Comparison of ENCODE assay signal across 8 mouse cellular contexts in genomic region chr8:13529891-13530316, GRCm38 (mm10). TPM values are rescaled to one million over a fixed set of nuclear protein-coding genes. Genes with fewer than 3 reads are reported as not detected.
A peak's percentile ranks its signal among the peaks of the same experiment; 100 is the strongest.
DNase-seq lines count a peak whose midpoint lies in the region; ATAC-seq and TF ChIP-seq lines count a peak whose summit lies in the region.
"Had no signal": no experiment of that assay in that cellular context is flagged by ENCODE, and none has a peak within 500 bp of the region (broad histone marks: within the 10 kb centered on the region; RNA-seq: fewer than 3 reads in every experiment).

No protein-coding gene starts in this region.

- peak; percentile 82 for ATAC-seq in cerebellum, adult (ENCODE audit: insufficient number of reproducible peaks, low FRiP score, low TSS enrichment)
- no peak for ATAC-seq in limb, embryonic 15.5 days (ENCODE audit: insufficient number of reproducible peaks, low FRiP score, low TSS enrichment, low read depth)

- H3K9me3 ChIP-seq in limb, embryonic 15.5 days = no peaks in the 10 kb centered on the region

- H3K9ac ChIP-seq in limb, embryonic 15.5 days = no peak overlapping the region

- no peaks in the 10 kb centered on the region for H3K36me3 ChIP-seq in kidney, adult 2 months (ENCODE audit: control insufficient read depth, insufficient read depth, low read length)
- no peaks in the 10 kb centered on the region for H3K36me3 ChIP-seq in limb, embryonic 15.5 days

- TF ChIP-seq CTCF in kidney, adult 2 months (conservative IDR thresholded peaks at IDR 0.05; ENCODE audit: insufficient read depth, insufficient read length, low read depth, low read length) = no peak

- H3K27me3 ChIP-seq in kidney, adult 2 months (replicated peaks; ENCODE audit: control insufficient read depth, insufficient read depth, low read length) = no peaks in the 10 kb centered on the region
- H3K27me3 ChIP-seq in limb, embryonic 15.5 days = no peaks in the 10 kb centered on the region

- H3K4me2 ChIP-seq in limb, embryonic 15.5 days = no peak overlapping the region

- no peak overlapping the region for H3K4me3 ChIP-seq in kidney, adult 2 months (ENCODE audit: insufficient read depth, low read depth, low read length)
- no peak overlapping the region for H3K4me3 ChIP-seq in limb, embryonic 15.5 days

- DNase-seq in NIH3T3 (ENCODE audit: low read depth) = peak; percentile 91
- peak; percentile 80 for DNase-seq in gastrocnemius, postnatal 25 days
- DNase-seq in kidney, adult 2 months = peak; percentile 96
- DNase-seq in right cerebral cortex, postnatal 25 days = peak; percentile 39
- no peak for DNase-seq in spleen, adult 18-20 months

- no peak for TF ChIP-seq POLR2A in kidney, adult 2 months (IDR thresholded peaks at IDR 0.05; ENCODE audit: low read depth, low read length)

- 33% methylated on average over 7 of the region's 7 CpGs for WGBS in kidney, adult 2 months
- WGBS in limb, embryonic 15.5 days = 47% methylated on average over 7 of the region's 7 CpGs

- peak overlapping the region; percentile 72 for H3K27ac ChIP-seq in kidney, adult 2 months (ENCODE audit: insufficient read depth, low read depth, low read length)
- H3K27ac ChIP-seq in limb, embryonic 15.5 days = peak overlapping the region; percentile 67

- peaks cover 24% of the 10 kb centered on the region for H3K4me1 ChIP-seq in kidney, adult 2 months (ENCODE audit: control insufficient read depth, insufficient read depth, low read length)
- peaks cover 37% of the 10 kb centered on the region for H3K4me1 ChIP-seq in limb, embryonic 15.5 days

RNA-seq across cellular contexts. Expression of gene 1700029H14Rik, which starts 32.4 kb away (rescaled TPM):
- total RNA-seq in gastrocnemius, postnatal 25 days (2021) = not detected
- polyA plus RNA-seq in kidney, adult 2 months (2012; rRNA removed) = not detected in 2 replicates
- not detected in 2 replicates for polyA plus RNA-seq in limb, embryonic 15.5 days (2015; fragmentation: Nextera tagmentation; extraction: Ambion mirVana)
- total RNA-seq: left cerebral cortex, adult 8-10 months had no signal

RNA-seq across cellular contexts. Expression of gene Gas6, which starts 35.6 kb away (rescaled TPM):
- 10 to 100 TPM; 66.3 to 67.5 TPM for total RNA-seq in gastrocnemius, postnatal 25 days (2021)
- polyA plus RNA-seq in kidney, adult 2 months (2012; rRNA removed) = 461 and 486 TPM in 2 replicates
- 69.4 and 96.7 TPM in 2 replicates for polyA plus RNA-seq in limb, embryonic 15.5 days (2015; fragmentation: Nextera tagmentation; extraction: Ambion mirVana)

Comparison
In these comparisons a context has a peak if more than half of its experiments do, and no peak if none do; other contexts are left out.
1. DNase-seq: peak in NIH3T3 (single experiment), gastrocnemius, postnatal 25 days (single experiment), kidney, adult 2 months (single experiment) and right cerebral cortex, postnatal 25 days (single experiment); none in spleen, adult 18-20 months (0 of 2).